Mouse (Mus musculus): ENCODE results near the gene Ppp2r1b. TPM values are rescaled to one million over a fixed set of nuclear protein-coding genes. Genes with fewer than 3 reads are reported as not detected.
"Not testable (repeated sequence)": the region's sequence is repeated elsewhere in the genome, so short reads cannot be mapped to it uniquely, and the experiment has no call there.

Ppp2r1b gene
- polyA plus RNA-seq, 1 experiment from 2014 or later = 73.9 TPM

DNA sequence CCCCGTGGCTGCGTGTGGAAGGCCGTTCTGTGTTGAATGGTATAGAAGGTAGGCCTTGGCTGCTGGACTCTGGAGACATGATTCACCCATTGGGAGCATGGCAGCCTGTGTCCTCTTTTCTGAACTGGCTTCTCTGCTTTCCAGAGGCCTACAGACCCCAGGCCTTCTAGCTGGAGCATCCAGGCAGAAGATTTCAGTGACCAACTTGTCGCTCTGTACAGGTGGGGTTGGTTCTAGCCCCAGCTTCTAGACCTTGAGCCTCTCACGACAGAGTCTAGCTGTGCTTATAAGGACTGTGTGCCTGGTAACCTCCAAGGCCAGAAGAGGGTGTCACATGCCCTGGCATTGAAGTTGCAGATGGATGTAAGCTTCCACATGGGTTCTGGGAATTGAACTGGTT lies 13.6 kb upstream of the Ppp2r1b start:
- no peak for DNase-seq (ENCODE audit: low spot score)
- WGBS = 90% methylated on average over 5 of the region's 5 CpGs

DNA sequence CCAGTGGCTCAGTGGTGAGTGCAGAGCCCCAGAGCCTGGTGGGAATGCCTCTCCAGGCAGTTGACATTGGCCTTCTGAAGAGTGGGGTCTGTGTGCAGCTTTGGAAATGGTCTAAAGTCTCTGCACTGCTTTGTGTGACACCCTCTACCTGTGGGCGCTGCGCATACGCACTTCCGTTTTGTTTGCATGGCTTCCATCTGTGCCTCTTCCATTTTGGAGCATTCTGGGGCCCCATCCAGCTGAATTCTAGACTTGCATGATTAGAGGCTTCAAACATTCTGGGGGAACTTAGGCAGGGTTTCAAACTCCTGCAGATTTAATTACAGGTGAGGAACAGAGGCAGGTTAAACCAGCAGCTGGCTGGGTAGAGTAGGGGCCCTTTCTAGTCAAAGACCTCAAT lies 12.9 kb upstream of the Ppp2r1b start:
- H3K4me2 ChIP-seq (ENCODE audit: low read length) = no peak overlapping the region
- no peaks in the 10 kb centered on the region for H3K27me3 ChIP-seq (replicated peaks; ENCODE audit: control insufficient read depth, insufficient read depth, low read length)
- no peaks in the 10 kb centered on the region for H3K9me3 ChIP-seq (ENCODE audit: control insufficient read depth, low read length)
- peaks cover 24% of the 10 kb centered on the region for H3K36me3 ChIP-seq (ENCODE audit: control insufficient read depth, insufficient read depth, low read length)
- H3K4me3 ChIP-seq (ENCODE audit: low read depth, low read length) = no peak overlapping the region
- ATAC-seq (replicated peaks; ENCODE audit: low FRiP score, low TSS enrichment, low read depth) (no peak), DNase-seq (ENCODE audit: low spot score) (no peak)
- WGBS = 97% methylated on average over 4 of the region's 4 CpGs
- no peak overlapping the region for H3K27ac ChIP-seq (ENCODE audit: low read depth)
- no peak overlapping the region for H3K9ac ChIP-seq (ENCODE audit: low read length)
- no peaks in the 10 kb centered on the region for H3K4me1 ChIP-seq (replicated peaks; ENCODE audit: control insufficient read depth, insufficient read depth, low read length)

More for the DNA sequence above, 13.6 kb upstream of the Ppp2r1b start:
- no peaks in the 10 kb centered on the region for H3K4me1 ChIP-seq (replicated peaks; ENCODE audit: control insufficient read depth, insufficient read depth, low read length)
- H3K9me3 ChIP-seq (ENCODE audit: control insufficient read depth, low read length) = no peaks in the 10 kb centered on the region
- H3K4me3 ChIP-seq (ENCODE audit: low read depth, low read length) = no peak overlapping the region
- no peak overlapping the region for H3K4me2 ChIP-seq (ENCODE audit: low read length)
- H3K9ac ChIP-seq (ENCODE audit: low read length) = no peak overlapping the region
- H3K27ac ChIP-seq (ENCODE audit: low read depth) = no peak overlapping the region
- peaks cover 24% of the 10 kb centered on the region for H3K36me3 ChIP-seq (ENCODE audit: control insufficient read depth, insufficient read depth, low read length)
- H3K27me3 ChIP-seq (replicated peaks; ENCODE audit: control insufficient read depth, insufficient read depth, low read length) = no peaks in the 10 kb centered on the region
- no peak for ATAC-seq (replicated peaks; ENCODE audit: low FRiP score, low TSS enrichment, low read depth)

DNA sequence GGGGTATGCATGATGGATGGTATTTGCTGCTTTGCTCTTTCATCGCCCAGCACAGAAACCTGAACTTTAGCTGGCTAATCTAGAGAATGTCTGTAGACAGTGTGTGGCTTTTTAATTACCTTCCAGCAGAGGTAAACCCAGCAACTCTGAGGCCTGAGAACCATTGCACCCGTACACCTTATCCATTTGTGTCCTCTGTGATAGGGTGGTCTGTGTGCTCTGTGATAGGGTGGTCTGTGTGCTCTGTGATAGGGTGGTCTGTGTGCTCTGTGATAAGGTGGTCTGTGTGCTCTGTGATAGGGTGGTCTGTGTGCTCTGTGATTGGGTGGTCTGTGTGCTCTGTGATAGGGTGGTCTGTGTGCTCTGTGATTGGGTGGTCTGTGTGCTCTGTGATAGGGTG lies 12.5 kb upstream of the Ppp2r1b start:
- H3K4me3 ChIP-seq (ENCODE audit: low read depth, low read length); H3K9me3 ChIP-seq (ENCODE audit: control insufficient read depth, low read length); H3K4me1 ChIP-seq (replicated peaks; ENCODE audit: control insufficient read depth, insufficient read depth, low read length); DNase-seq (ENCODE audit: low spot score); H3K27me3 ChIP-seq (replicated peaks; ENCODE audit: control insufficient read depth, insufficient read depth, low read length); ATAC-seq (replicated peaks; ENCODE audit: low FRiP score, low TSS enrichment, low read depth); H3K27ac ChIP-seq (ENCODE audit: low read depth); H3K4me2 ChIP-seq (ENCODE audit: low read length); H3K9ac ChIP-seq (ENCODE audit: low read length): not testable (repeated sequence)
- H3K36me3 ChIP-seq (ENCODE audit: control insufficient read depth, insufficient read depth, low read length) = peaks cover 26% of the 10 kb centered on the region
- 85% methylated on average over 2 of the region's 2 CpGs for WGBS

DNA sequence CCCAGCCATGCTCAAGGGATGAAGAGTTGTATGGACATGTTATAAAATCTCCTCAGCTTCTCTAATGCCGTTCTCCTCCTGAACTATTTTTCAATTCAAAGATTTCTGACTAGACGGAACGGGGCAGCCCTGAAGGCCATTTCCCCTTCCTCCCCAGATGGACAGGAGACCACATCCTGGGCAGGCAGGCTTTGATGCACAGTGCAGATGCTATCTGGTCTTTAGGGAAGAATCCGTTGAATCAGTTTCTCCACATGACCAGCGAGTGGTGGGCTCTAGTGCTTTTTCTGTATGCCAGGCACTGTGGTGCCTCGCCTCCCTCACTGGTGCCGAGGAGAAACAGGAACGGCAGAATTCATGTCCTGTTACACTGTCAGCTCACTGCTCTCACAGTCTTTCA lies 11.3 kb upstream of the Ppp2r1b start:
- Histone ChIP-seq H3K27me3 (replicated peaks; ENCODE audit: control insufficient read depth, insufficient read depth, low read length) (no peaks in the 10 kb centered on the region), H3K9ac (ENCODE audit: low read length) (no peak overlapping the region), H3K9me3 (ENCODE audit: control insufficient read depth, low read length) (no peaks in the 10 kb centered on the region), H3K27ac (ENCODE audit: low read depth) (no peak overlapping the region), H3K4me3 (ENCODE audit: low read depth, low read length) (no peak overlapping the region), H3K4me2 (ENCODE audit: low read length) (no peak overlapping the region), H3K4me1 (replicated peaks; ENCODE audit: control insufficient read depth, insufficient read depth, low read length) (no peaks in the 10 kb centered on the region), H3K36me3 (ENCODE audit: control insufficient read depth, insufficient read depth, low read length) (peaks cover 22% of the 10 kb centered on the region)
- DNase-seq (ENCODE audit: low spot score) (no peak), ATAC-seq (replicated peaks; ENCODE audit: low FRiP score, low TSS enrichment, low read depth) (no peak)
- 74% methylated on average over 8 of the region's 8 CpGs for WGBS

DNA sequence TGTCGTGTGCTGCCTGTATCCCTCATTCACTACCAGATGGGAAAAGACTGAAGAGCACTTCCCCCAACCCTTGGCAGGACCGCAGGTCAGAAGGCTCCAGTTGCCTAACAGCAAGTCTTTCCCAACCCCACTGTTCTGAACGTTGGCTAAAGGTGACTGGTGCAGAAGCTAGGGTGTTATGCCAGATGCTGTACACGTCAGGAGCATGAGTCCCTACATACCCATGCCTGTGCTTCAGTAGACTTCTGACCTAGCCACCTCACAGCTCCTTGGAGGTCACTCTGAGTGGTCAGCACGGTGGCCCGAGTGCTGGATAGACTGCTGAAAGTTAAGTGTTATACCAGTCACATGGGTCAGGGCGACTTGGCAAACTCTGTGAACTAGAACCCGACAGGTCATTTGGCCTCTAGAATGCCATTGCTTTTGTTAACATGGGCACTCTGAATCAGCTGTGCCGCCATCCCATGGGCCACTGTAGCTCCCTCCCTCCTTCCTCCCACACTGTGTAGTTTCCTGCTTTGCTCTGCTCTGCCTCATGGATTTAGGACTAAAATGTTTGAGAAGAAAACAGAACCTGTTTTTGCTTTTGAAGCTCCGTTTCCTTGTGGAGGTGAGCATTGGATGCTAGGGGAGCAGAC lies 9.9 kb upstream of the Ppp2r1b start:
- H3K9ac ChIP-seq (ENCODE audit: low read length) = no peak overlapping the region
- H3K36me3 ChIP-seq (ENCODE audit: control insufficient read depth, insufficient read depth, low read length) = peaks cover 20% of the 10 kb centered on the region
- no peaks in the 10 kb centered on the region for H3K4me1 ChIP-seq (replicated peaks; ENCODE audit: control insufficient read depth, insufficient read depth, low read length)
- no peaks in the 10 kb centered on the region for H3K27me3 ChIP-seq (replicated peaks; ENCODE audit: control insufficient read depth, insufficient read depth, low read length)
- ATAC-seq (replicated peaks; ENCODE audit: low FRiP score, low TSS enrichment, low read depth) (no peak), DNase-seq (ENCODE audit: low spot score) (no peak)
- no peaks in the 10 kb centered on the region for H3K9me3 ChIP-seq (ENCODE audit: control insufficient read depth, low read length)
- H3K4me3 ChIP-seq (ENCODE audit: low read depth, low read length) = no peak overlapping the region
- H3K27ac ChIP-seq (ENCODE audit: low read depth) = no peak overlapping the region
- no peak overlapping the region for H3K4me2 ChIP-seq (ENCODE audit: low read length)
- 90% methylated on average over 10 of the region's 10 CpGs for WGBS

DNA sequence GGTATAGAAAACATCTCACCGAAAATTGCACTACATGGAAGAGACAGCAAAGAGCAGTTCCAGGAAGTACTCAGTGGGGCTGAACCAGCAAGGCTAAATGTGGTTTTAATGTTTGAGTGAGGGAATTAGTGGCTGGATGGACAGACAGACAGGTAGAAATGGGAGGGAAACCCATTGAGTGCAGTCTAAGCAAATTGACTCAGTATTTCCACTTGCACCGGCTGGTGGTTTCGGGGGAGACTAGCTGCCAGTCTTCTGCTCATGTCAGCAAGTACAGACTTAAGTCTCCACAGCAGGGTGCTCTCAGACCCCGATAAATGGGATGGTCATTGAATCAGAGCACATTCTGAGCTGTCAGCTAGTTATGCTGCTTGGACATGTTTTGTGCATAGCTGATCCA lies 9.0 kb upstream of the Ppp2r1b start:
- no peak overlapping the region for H3K4me2 ChIP-seq (ENCODE audit: low read length)
- no peaks in the 10 kb centered on the region for H3K9me3 ChIP-seq (ENCODE audit: control insufficient read depth, low read length)
- no peaks in the 10 kb centered on the region for H3K4me1 ChIP-seq (replicated peaks; ENCODE audit: control insufficient read depth, insufficient read depth, low read length)
- H3K36me3 ChIP-seq (ENCODE audit: control insufficient read depth, insufficient read depth, low read length) = peaks cover 20% of the 10 kb centered on the region
- ATAC-seq (replicated peaks; ENCODE audit: low FRiP score, low TSS enrichment, low read depth) = no peak
- H3K27me3 ChIP-seq (replicated peaks; ENCODE audit: control insufficient read depth, insufficient read depth, low read length) = no peaks in the 10 kb centered on the region
- no peak for DNase-seq (ENCODE audit: low spot score)
- no peak overlapping the region for H3K9ac ChIP-seq (ENCODE audit: low read length)
- no peak overlapping the region for H3K4me3 ChIP-seq (ENCODE audit: low read depth, low read length)
- no peak overlapping the region for H3K27ac ChIP-seq (ENCODE audit: low read depth)
- 90% methylated on average over 4 of the region's 4 CpGs for WGBS

DNA sequence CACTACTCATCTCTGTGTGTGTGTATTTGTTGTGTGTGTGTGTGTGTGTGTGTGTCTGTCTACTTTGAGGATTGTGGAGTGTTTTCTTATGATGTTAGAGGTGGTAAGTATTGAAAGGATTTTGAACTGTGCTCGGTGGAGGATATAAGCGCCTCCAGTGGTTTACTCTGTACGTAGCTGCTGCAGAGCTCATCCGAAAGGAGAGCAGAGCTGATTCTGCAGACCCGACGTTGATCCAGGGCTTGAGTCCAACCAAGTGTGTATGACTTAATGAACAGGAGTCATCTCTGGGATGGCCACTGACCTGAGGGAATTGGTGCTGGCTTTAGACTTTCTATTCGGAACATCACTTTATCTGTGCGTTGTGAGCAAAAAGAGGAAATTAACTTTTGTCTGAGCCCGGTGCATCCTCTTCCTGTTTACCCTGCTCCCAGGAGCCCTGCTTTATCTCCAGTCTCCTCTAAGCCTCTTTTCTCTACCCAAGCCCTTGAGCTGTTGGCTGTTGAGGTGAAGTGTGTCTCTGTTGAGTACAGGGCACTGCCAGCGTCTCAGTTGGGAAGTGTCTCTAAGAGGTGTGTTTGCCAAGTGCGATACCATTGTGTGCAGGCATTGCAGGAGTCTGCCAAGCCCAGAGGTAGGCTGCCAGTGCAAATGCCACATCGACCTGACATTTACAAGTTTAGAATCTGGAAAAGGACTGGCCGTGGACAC lies 3.9 kb upstream of the Ppp2r1b start:
- H3K4me3 ChIP-seq (ENCODE audit: low read depth, low read length) = no peak overlapping the region
- WGBS = 80% methylated on average over 13 of the region's 13 CpGs
- no peaks in the 10 kb centered on the region for H3K9me3 ChIP-seq (ENCODE audit: control insufficient read depth, low read length)
- no peak for DNase-seq (ENCODE audit: low spot score)
- H3K27me3 ChIP-seq (replicated peaks; ENCODE audit: control insufficient read depth, insufficient read depth, low read length) = no peaks in the 10 kb centered on the region
- no peak overlapping the region for H3K9ac ChIP-seq (ENCODE audit: low read length)
- peaks cover 33% of the 10 kb centered on the region for H3K36me3 ChIP-seq (ENCODE audit: control insufficient read depth, insufficient read depth, low read length)
- no peak overlapping the region for H3K4me2 ChIP-seq (ENCODE audit: low read length)
- no peak overlapping the region for H3K27ac ChIP-seq (ENCODE audit: low read depth)
- no peak for ATAC-seq (replicated peaks; ENCODE audit: low FRiP score, low TSS enrichment, low read depth)
- H3K4me1 ChIP-seq (replicated peaks; ENCODE audit: control insufficient read depth, insufficient read depth, low read length) = no peaks in the 10 kb centered on the region

DNA sequence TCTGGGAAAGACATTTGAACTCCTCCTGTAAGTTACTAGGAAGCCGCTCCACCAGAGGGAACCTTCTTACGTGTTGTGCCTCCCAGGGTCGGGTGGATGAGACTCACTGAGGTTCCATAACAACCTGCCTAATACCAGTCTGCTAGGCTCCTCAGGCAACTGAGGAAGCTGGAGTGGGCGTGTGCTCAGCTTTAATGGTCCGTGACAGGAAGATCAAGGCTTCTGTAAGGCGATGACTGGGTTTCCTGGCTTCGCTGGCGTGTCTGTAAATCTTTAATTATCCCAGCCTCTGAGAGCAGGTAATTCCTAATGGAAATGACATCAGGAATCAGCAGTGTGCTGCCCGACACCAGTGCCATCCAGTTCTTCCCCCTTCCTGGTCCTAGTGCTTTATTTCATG lies 446 bp downstream of the Ppp2r1b start:
- DNase-seq (ENCODE audit: low spot score) = no peak

DNA sequence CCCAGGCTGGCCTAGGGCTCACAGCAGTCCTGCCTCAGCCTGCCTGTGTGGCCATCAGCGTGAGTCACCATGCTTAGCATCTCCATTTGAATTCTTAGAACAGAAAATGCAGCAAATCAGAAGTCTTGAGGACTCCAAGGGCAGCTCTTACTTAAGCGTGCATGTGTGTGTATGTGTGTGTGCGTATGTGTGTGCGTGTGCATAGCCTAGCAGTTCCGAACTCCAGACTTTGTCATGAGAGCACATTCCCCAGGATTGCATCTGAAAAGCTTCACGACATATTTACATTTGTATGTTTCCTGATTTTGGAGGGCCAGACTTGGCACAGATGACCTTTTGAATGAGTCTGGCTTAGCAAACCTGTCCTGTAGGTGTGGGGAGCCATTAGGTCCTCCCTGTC lies 2.0 kb downstream of the Ppp2r1b start:
- WGBS = 73% methylated on average over 6 of the region's 6 CpGs
- ATAC-seq (replicated peaks; ENCODE audit: low FRiP score, low TSS enrichment, low read depth) = no peak

More for the DNA sequence above, 446 bp downstream of the Ppp2r1b start:
- Histone ChIP-seq H3K36me3 (ENCODE audit: control insufficient read depth, insufficient read depth, low read length) (peaks cover 26% of the 10 kb centered on the region), H3K4me1 (replicated peaks; ENCODE audit: control insufficient read depth, insufficient read depth, low read length) (peaks cover 14% of the 10 kb centered on the region; the same call in 1 of the 2 replicates), H3K27ac (ENCODE audit: low read depth) (no peak overlapping the region), H3K9ac (ENCODE audit: low read length) (no peak overlapping the region), H3K4me3 (ENCODE audit: low read depth, low read length) (no peak overlapping the region), H3K27me3 (replicated peaks; ENCODE audit: control insufficient read depth, insufficient read depth, low read length) (no peaks in the 10 kb centered on the region), H3K4me2 (ENCODE audit: low read length) (no peak overlapping the region), H3K9me3 (ENCODE audit: control insufficient read depth, low read length) (no peaks in the 10 kb centered on the region)
- ATAC-seq (replicated peaks; ENCODE audit: low FRiP score, low TSS enrichment, low read depth) = no peak
- WGBS = 73% methylated on average over 9 of the region's 9 CpGs

More for the DNA sequence above, 2.0 kb downstream of the Ppp2r1b start:
- no peak overlapping the region for H3K27ac ChIP-seq (ENCODE audit: low read depth)
- H3K36me3 ChIP-seq (ENCODE audit: control insufficient read depth, insufficient read depth, low read length) = peaks cover 26% of the 10 kb centered on the region
- no peak overlapping the region for H3K4me2 ChIP-seq (ENCODE audit: low read length)
- H3K27me3 ChIP-seq (replicated peaks; ENCODE audit: control insufficient read depth, insufficient read depth, low read length) = no peaks in the 10 kb centered on the region
- H3K4me1 ChIP-seq (replicated peaks; ENCODE audit: control insufficient read depth, insufficient read depth, low read length) = peaks cover 16% of the 10 kb centered on the region; the same call in 1 of the 2 replicates
- H3K9ac ChIP-seq (ENCODE audit: low read length) = no peak overlapping the region
- no peaks in the 10 kb centered on the region for H3K9me3 ChIP-seq (ENCODE audit: control insufficient read depth, low read length)
- no peak for DNase-seq (ENCODE audit: low spot score)
- no peak overlapping the region for H3K4me3 ChIP-seq (ENCODE audit: low read depth, low read length)
